Mouse (Mus musculus) urinary bladder, postnatal 4 days (tissue): ENCODE data around the gene Mslnl.
"Not testable (repeated sequence)": the region's sequence is repeated elsewhere in the genome, so short reads cannot be mapped to it uniquely, and the experiment has no call there.

Experiments used
- DNase-seq, 2 experiments: peaks; one replicate each; pipeline ENCODE4 v3.0.0; 2021 to 2022; ENCODE audit warnings: low spot score in 2 of 2

The Mslnl gene

DNA sequence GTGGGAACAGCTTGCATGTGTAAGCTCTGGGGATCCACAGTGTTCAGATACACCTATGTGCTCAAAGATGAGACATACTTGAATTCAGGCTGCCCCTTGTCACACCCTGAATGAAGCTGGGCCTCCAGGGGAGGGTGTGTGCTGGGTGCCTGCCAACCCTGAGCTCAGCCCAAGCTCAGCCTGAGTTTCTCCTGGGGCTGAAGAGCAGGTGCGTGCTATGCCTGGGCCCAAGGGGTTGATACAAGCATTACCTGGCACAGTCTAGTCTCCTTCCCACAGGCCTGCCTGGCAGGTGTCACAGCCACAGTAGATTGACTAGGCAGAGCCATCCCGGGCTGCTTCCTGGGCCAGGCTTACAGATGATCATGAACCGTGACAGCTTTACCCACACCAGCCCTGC is at the start of gene Mslnl:
Mslnl (plus strand) TSS at position 298 of the 400 bp plus-strand sequence.
- DNase-seq: no peak

GRCm38 (mm10) chr17:25686323-25686722 is 49.5 kb upstream of the Mslnl start:
- DNase-seq: no peak

DNA sequence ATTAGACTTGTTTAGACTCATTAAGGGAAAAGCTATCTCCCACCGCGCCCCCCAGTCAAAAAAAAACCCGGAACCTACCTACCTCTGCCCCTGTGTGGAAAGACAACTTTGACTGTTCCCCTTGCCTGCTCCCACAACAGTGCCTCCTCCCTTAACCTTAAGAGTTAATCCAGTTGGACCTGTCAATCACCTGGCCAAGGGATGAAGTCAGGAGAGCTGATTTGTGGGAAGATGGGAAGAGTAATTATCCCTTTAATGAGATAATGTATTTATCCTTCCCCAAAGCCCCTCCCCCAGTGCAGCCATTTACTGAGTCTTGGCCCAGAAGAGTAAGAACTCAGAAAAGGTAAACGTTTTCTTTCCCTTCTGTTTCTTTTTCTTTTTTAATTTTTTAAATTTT is 46.9 kb upstream of the Mslnl start:
- DNase-seq: no peak

DNA sequence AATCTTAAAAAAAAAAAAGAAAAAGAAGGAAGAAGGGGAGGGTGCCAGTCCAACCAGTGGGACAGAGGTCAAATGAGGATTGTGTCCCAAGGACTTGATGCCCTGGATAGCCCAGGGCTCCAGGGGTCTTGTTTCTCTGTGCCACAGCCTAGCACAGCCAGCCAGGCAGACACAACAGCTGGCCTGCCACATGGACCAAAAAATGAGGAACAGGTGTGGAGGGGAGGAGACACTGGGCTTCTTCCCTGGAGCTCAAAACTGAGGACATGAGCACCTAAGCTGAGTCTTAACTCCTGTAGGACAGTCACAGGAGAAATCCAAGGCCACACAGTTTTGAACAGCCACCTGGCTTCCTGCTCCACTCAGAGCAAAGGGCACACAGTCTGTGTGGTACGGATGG is 39.6 kb upstream of the Mslnl start:
- no peak for DNase-seq

- DNase-seq: peak; percentile 38 to 75
These were observed 37.4 kb upstream of the Mslnl start for GRCm38 (mm10) chr17:25698446-25698845.

- DNase-seq: no peak
These were observed 34.9 kb upstream of the Mslnl start for GRCm38 (mm10) chr17:25700863-25701496.

DNA sequence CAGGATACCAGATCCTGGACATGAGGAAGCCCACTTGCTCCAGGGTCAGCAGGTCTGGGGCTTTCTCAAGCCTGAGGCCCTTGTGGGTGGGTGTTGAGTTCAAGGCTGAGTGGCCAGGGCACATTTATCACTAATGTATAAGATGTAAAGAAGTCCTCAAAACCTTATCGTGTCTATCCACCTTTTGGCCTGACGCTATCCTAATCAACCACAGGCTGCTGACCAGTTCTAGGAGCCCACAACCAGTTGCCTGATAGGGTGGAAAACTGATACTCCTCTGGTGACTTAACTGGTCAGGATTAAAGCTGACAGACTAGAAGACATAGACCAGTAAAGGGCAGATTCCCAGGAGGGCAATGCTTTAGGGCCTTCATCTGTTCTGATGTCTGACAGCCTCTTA is 25.8 kb upstream of the Mslnl start:
- no peak for DNase-seq

- no peak for DNase-seq
These were observed 24.7 kb upstream of the Mslnl start for GRCm38 (mm10) chr17:25711136-25711535.

- no peak for DNase-seq
These were observed 20.2 kb upstream of the Mslnl start for GRCm38 (mm10) chr17:25715627-25716026.

DNA sequence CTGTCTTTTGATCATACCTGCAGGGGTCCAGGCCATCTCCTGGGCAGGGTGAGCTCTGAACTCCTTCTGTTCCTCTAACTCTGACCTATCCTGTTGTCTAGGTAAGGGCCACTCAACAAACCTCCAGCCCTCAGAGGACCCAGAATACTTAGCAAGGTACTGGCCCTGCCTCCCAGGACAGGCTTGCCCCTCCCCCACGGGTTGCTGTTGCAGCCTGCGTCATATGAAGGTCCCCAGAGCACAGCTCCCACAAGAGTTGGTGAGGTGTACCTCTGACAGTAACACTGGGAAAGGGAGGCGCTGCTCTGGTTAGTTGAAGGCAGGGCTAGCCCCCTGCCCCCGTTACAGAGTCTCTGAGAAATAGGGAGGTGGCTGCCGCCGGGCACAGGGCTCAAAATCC is 19.7 kb upstream of the Mslnl start:
- no peak for DNase-seq

GRCm38 (mm10) chr17:25716711-25717637 is 18.9 kb upstream of the Mslnl start, which contains the start of gene Gng13:
TSS of gene Gng13 (plus strand) at chr17:25717171.
- no peak for DNase-seq

DNA sequence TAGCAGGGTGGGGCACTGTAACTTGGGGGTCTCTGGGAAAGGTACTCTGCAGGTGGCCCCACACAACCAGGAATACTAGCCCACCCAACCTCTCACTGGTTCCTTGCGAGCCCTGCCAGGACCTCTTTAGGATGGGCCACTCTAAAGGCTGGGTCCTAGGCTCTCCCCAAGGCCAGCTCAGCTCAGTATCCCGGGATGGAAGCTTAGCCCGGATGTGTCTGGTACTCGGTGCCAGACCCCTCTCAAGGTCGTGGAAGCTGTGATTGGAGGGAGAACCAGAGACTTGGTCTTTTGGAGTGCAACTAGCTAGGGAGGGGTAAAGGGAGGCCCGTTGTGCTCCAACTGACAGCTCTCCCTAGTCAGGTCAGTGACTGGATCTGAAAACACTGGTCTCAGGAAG is 18.2 kb upstream of the Mslnl start:
- DNase-seq: no peak

DNA sequence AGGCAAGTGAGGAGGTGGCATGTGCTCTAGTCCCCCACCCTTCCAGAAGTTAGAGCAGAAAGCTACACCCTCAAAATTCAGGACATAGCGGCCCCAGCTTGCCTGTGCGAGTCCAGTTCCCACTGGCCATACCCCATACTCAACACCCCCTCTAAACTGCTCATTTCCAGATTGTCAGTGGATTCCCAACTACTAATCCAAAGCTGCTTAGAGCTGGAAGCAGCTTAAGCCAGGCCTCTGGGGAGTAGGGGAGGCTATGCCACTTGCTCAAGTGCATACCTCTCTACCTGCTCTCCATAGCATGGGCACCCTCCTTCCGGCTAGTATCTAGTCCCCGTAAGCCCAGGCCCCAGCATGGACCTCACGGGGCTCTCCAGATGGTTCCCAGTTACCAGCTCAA is 14.4 kb upstream of the Mslnl start:
- DNase-seq: no peak

GRCm38 (mm10) chr17:25723470-25723869 is 12.4 kb upstream of the Mslnl start:
- DNase-seq: no peak

- no peak for DNase-seq
These were observed 11.9 kb upstream of the Mslnl start for GRCm38 (mm10) chr17:25723919-25724318.

GRCm38 (mm10) chr17:25725264-25725663 is 10.6 kb upstream of the Mslnl start:
- DNase-seq: no peak

DNA sequence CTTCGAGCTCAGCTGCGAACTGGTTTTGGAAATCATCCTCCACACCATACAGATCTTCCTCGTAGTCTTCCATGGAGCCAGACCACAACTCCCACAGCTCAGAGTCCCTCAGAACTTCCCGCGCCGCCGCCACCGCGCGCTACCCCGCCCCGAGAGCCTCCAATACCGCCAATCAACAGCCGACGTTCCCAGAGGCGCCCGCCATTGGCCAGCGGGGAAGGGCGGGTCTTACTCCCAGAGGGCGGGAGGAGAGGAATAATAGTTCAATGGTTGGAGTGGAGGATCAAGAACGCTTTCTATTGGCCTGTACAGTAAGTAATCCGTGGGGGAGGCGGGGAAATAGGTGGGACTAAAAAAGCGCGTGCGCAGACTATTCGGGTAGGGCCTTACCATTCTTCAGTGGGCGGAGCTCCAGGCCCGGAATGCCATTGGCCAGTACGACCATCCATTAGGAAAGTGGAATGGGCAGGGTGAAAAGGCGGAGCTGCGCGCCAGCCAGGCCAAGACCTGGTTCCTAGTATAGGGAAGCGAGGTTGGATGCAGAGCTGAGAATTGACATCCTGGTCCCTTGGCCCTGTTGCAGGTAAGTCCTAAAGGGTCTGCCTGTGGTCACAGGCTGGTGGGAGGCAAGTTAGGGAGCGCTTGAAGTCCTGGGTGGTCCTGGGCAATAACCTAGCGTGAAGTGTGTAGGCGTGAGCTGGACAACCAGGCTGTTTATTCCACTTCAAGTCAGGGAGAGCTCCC is 8.4 kb upstream of the Mslnl start, which contains the start of the genes Chtf18 and Rpusd1:
Chtf18 (minus strand) TSS at position 155 of the 744 bp plus-strand sequence.
Rpusd1 (plus strand) TSS at position 406 of the 744 bp plus-strand sequence.
- DNase-seq: peak; percentile 98

DNA sequence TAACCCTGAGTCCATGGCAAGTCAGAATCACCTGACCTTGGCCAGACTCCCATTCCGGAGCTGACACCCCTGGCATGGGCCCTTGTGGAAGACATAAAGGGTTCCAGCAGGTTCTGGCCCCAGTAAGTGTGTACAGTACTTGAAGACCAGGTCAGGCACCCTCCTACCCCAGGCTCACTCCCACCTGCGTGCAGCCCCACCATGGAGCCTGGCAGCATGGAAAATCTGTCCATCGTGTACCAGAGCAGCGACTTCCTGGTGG is 7.9 kb upstream of the Mslnl start:
- no peak for DNase-seq

DNA sequence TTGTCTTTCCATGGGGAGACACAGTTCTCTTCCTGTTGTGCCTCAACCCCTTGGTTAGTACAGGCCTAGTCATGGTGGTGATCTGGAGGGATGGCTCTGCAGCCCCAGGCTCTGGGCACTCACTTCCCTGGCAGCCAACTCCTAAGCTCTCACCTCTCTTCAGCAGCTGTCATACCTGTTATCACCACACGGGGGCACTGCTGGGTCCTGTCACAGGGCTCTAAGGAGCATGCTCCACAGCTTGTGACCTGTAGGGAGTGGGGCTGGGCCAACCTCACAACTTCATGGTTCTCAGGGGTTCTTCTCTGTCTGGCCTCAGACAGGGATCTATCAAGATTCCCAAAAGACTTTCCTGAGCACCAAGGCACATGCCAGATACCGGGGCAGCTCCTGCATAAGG is 3.8 kb upstream of the Mslnl start:
- peak; percentile 71 to 85 for DNase-seq

- DNase-seq: no peak
These were observed 596 bp upstream of the Mslnl start for GRCm38 (mm10) chr17:25735246-25735645.

DNA sequence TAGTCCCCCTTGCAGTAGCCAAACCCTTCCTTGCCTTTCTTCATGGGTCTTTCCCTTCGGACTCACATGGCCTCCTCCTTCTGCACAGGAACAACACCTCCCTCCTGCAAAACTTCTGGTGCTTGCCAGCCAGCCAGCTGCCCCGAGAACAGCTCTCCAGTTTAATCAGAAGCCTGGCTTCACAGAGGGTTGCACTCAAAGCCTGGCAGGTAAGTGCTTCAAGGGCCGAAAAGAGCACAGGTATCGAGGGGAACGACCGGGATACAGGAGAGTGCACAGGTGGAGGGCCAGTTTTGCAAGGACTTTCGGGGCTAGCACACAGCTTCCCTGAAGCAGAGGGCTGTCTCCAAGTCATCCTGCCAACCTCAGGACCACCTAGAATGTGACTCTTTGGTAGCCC is 3.0 kb downstream of the Mslnl start:
- DNase-seq: no peak

- not testable (repeated sequence) for DNase-seq
These were observed 5.6 kb downstream of the Mslnl start for GRCm38 (mm10) chr17:25741471-25741870.
